Mouse (Mus musculus): ENCODE measurements at regions not wholly inside any gene's neighbourhood (a gene's known extent, or its start where the extent isn't known, plus 50 kb on each side); places are given as distances from the start of the nearest gene placed in this dataset.

GRCm38 (mm10) chr12:26589091-26589490, 120.1 kb downstream of the Cmpk2 start:
- Histone ChIP-seq H3K36me3 (ENCODE audit: control insufficient read depth, insufficient read depth, low read length) (no peaks in the 10 kb centered on the region), H3K27me3 (ENCODE audit: control insufficient read depth, insufficient read depth, low read length) (no peaks in the 10 kb centered on the region), H3K4me2 (ENCODE audit: low read depth, severe bottlenecking) (no peak overlapping the region), H3K27ac (replicated peaks; ENCODE audit: low read depth, low read length) (no peak overlapping the region), H3K4me1 (ENCODE audit: control insufficient read depth, insufficient read depth, low read length) (no peaks in the 10 kb centered on the region), H3K9ac (ENCODE audit: low read length) (no peak overlapping the region), H3K9me3 (ENCODE audit: control insufficient read depth, low read length) (no peaks in the 10 kb centered on the region), H3K4me3 (ENCODE audit: low read depth, low read length) (no peak overlapping the region)
- ATAC-seq (ENCODE audit: insufficient number of reproducible peaks, low FRiP score, low TSS enrichment, low read depth) (no peak), DNase-seq (ENCODE audit: low spot score) (no peak)

- Histone ChIP-seq H3K4me1 (ENCODE audit: control insufficient read depth, insufficient read depth, low read length) (no peaks in the 10 kb centered on the region), H3K4me2 (ENCODE audit: low read depth, severe bottlenecking) (no peak overlapping the region), H3K9ac (ENCODE audit: low read length) (no peak overlapping the region), H3K4me3 (ENCODE audit: low read depth, low read length) (no peak overlapping the region), H3K36me3 (ENCODE audit: control insufficient read depth, insufficient read depth, low read length) (no peaks in the 10 kb centered on the region), H3K9me3 (ENCODE audit: control insufficient read depth, low read length) (no peaks in the 10 kb centered on the region), H3K27me3 (ENCODE audit: control insufficient read depth, insufficient read depth, low read length) (no peaks in the 10 kb centered on the region), H3K27ac (replicated peaks; ENCODE audit: low read depth, low read length) (no peak overlapping the region)
- DNase-seq (ENCODE audit: low spot score) (no peak), ATAC-seq (ENCODE audit: insufficient number of reproducible peaks, low FRiP score, low TSS enrichment, low read depth) (no peak)
- 91% methylated on average over 6 of the region's 6 CpGs for WGBS
These were observed 108.4 kb downstream of the Cmpk2 start for GRCm38 (mm10) chr12:26577438-26577837.

- no peaks in the 10 kb centered on the region for H3K27me3 ChIP-seq (ENCODE audit: control insufficient read depth, insufficient read depth, low read length)
- no peak overlapping the region for H3K9ac ChIP-seq (ENCODE audit: low read length)
- H3K27ac ChIP-seq (replicated peaks; ENCODE audit: low read depth, low read length) = no peak overlapping the region
- WGBS = 86% methylated on average over 7 of the region's 7 CpGs
- H3K9me3 ChIP-seq (ENCODE audit: control insufficient read depth, low read length) = no peaks in the 10 kb centered on the region
- no peak overlapping the region for H3K4me3 ChIP-seq (ENCODE audit: low read depth, low read length)
- H3K4me1 ChIP-seq (ENCODE audit: control insufficient read depth, insufficient read depth, low read length) = no peaks in the 10 kb centered on the region
- H3K36me3 ChIP-seq (ENCODE audit: control insufficient read depth, insufficient read depth, low read length) = no peaks in the 10 kb centered on the region
- no peak overlapping the region for H3K4me2 ChIP-seq (ENCODE audit: low read depth, severe bottlenecking)
- DNase-seq (ENCODE audit: low spot score) (no peak), ATAC-seq (ENCODE audit: insufficient number of reproducible peaks, low FRiP score, low TSS enrichment, low read depth) (no peak)
These were observed 102.6 kb downstream of the Cmpk2 start for GRCm38 (mm10) chr12:26571602-26572001.

- 92% methylated on average over 4 of the region's 4 CpGs for WGBS
These were observed 98.4 kb downstream of the Cmpk2 start for GRCm38 (mm10) chr12:26567435-26567834.

GRCm38 (mm10) chr12:26562858-26563257, 93.9 kb downstream of the Cmpk2 start:
- Histone ChIP-seq H3K27ac (replicated peaks; ENCODE audit: low read depth, low read length) (no peak overlapping the region), H3K4me3 (ENCODE audit: low read depth, low read length) (no peak overlapping the region), H3K36me3 (ENCODE audit: control insufficient read depth, insufficient read depth, low read length) (no peaks in the 10 kb centered on the region), H3K9ac (ENCODE audit: low read length) (no peak overlapping the region), H3K9me3 (ENCODE audit: control insufficient read depth, low read length) (no peaks in the 10 kb centered on the region), H3K4me1 (ENCODE audit: control insufficient read depth, insufficient read depth, low read length) (no peaks in the 10 kb centered on the region), H3K4me2 (ENCODE audit: low read depth, severe bottlenecking) (no peak overlapping the region), H3K27me3 (ENCODE audit: control insufficient read depth, insufficient read depth, low read length) (no peaks in the 10 kb centered on the region)
- DNase-seq (ENCODE audit: low spot score) = no peak
- 81% methylated on average over 6 of the region's 6 CpGs for WGBS
- ATAC-seq (ENCODE audit: insufficient number of reproducible peaks, low FRiP score, low TSS enrichment, low read depth) = no peak

More at GRCm38 (mm10) chr12:26567435-26567834, 98.4 kb downstream of the Cmpk2 start:
- Histone ChIP-seq H3K9ac (ENCODE audit: low read length) (no peak overlapping the region), H3K27ac (replicated peaks; ENCODE audit: low read depth, low read length) (no peak overlapping the region), H3K27me3 (ENCODE audit: control insufficient read depth, insufficient read depth, low read length) (no peaks in the 10 kb centered on the region), H3K9me3 (ENCODE audit: control insufficient read depth, low read length) (no peaks in the 10 kb centered on the region), H3K4me2 (ENCODE audit: low read depth, severe bottlenecking) (no peak overlapping the region), H3K4me3 (ENCODE audit: low read depth, low read length) (no peak overlapping the region), H3K36me3 (ENCODE audit: control insufficient read depth, insufficient read depth, low read length) (no peaks in the 10 kb centered on the region), H3K4me1 (ENCODE audit: control insufficient read depth, insufficient read depth, low read length) (no peaks in the 10 kb centered on the region)
- no peak for DNase-seq (ENCODE audit: low spot score)
- ATAC-seq (ENCODE audit: insufficient number of reproducible peaks, low FRiP score, low TSS enrichment, low read depth) = no peak

GRCm38 (mm10) chr12:26559560-26559959, 90.6 kb downstream of the Cmpk2 start:
- Histone ChIP-seq H3K9ac (ENCODE audit: low read length) (no peak overlapping the region), H3K27ac (replicated peaks; ENCODE audit: low read depth, low read length) (no peak overlapping the region), H3K27me3 (ENCODE audit: control insufficient read depth, insufficient read depth, low read length) (no peaks in the 10 kb centered on the region), H3K4me2 (ENCODE audit: low read depth, severe bottlenecking) (no peak overlapping the region), H3K4me1 (ENCODE audit: control insufficient read depth, insufficient read depth, low read length) (peaks cover 5% of the 10 kb centered on the region; the same call in 1 of the 2 replicates), H3K4me3 (ENCODE audit: low read depth, low read length) (no peak overlapping the region), H3K9me3 (ENCODE audit: control insufficient read depth, low read length) (no peaks in the 10 kb centered on the region), H3K36me3 (ENCODE audit: control insufficient read depth, insufficient read depth, low read length) (no peaks in the 10 kb centered on the region)
- no peak for DNase-seq (ENCODE audit: low spot score)
- ATAC-seq (ENCODE audit: insufficient number of reproducible peaks, low FRiP score, low TSS enrichment, low read depth) = no peak
- 61% methylated on average over 3 of the region's 3 CpGs for WGBS

- Histone ChIP-seq H3K9me3 (ENCODE audit: control insufficient read depth, low read length) (no peaks in the 10 kb centered on the region), H3K4me3 (ENCODE audit: low read depth, low read length) (no peak overlapping the region), H3K4me1 (ENCODE audit: control insufficient read depth, insufficient read depth, low read length) (peaks cover 5% of the 10 kb centered on the region; the same call in 1 of the 2 replicates), H3K36me3 (ENCODE audit: control insufficient read depth, insufficient read depth, low read length) (no peaks in the 10 kb centered on the region), H3K27ac (replicated peaks; ENCODE audit: low read depth, low read length) (no peak overlapping the region), H3K27me3 (ENCODE audit: control insufficient read depth, insufficient read depth, low read length) (no peaks in the 10 kb centered on the region), H3K9ac (ENCODE audit: low read length) (no peak overlapping the region), H3K4me2 (ENCODE audit: low read depth, severe bottlenecking) (no peak overlapping the region)
- WGBS = 5% methylated on average over 4 of the region's 4 CpGs
- no peak for ATAC-seq (ENCODE audit: insufficient number of reproducible peaks, low FRiP score, low TSS enrichment, low read depth)
- no peak for DNase-seq (ENCODE audit: low spot score)
These were observed 88.4 kb downstream of the Cmpk2 start for GRCm38 (mm10) chr12:26557411-26557810.

- Histone ChIP-seq H3K9ac (ENCODE audit: low read length) (no peak overlapping the region), H3K4me1 (ENCODE audit: control insufficient read depth, insufficient read depth, low read length) (no peaks in the 10 kb centered on the region), H3K27ac (replicated peaks; ENCODE audit: low read depth, low read length) (no peak overlapping the region), H3K4me3 (ENCODE audit: low read depth, low read length) (no peak overlapping the region), H3K36me3 (ENCODE audit: control insufficient read depth, insufficient read depth, low read length) (no peaks in the 10 kb centered on the region), H3K4me2 (ENCODE audit: low read depth, severe bottlenecking) (no peak overlapping the region), H3K27me3 (ENCODE audit: control insufficient read depth, insufficient read depth, low read length) (no peaks in the 10 kb centered on the region), H3K9me3 (ENCODE audit: control insufficient read depth, low read length) (no peaks in the 10 kb centered on the region; the same call in 1 of the 2 replicates)
- 43% methylated on average over 10 of the region's 10 CpGs for WGBS
- no peak for ATAC-seq (ENCODE audit: insufficient number of reproducible peaks, low FRiP score, low TSS enrichment, low read depth)
- DNase-seq (ENCODE audit: low spot score) = no peak
These were observed 82.3 kb downstream of the Cmpk2 start for GRCm38 (mm10) chr12:26551168-26551926.

- no peaks in the 10 kb centered on the region for H3K36me3 ChIP-seq (ENCODE audit: control insufficient read depth, insufficient read depth, low read length)
- no peak for ATAC-seq (ENCODE audit: insufficient number of reproducible peaks, low FRiP score, low TSS enrichment, low read depth)
- H3K4me1 ChIP-seq (ENCODE audit: control insufficient read depth, insufficient read depth, low read length) = no peaks in the 10 kb centered on the region
- no peak overlapping the region for H3K4me2 ChIP-seq (ENCODE audit: low read depth, severe bottlenecking)
- 39% methylated on average over 1 of the region's 1 CpGs for WGBS
- no peak overlapping the region for H3K27ac ChIP-seq (replicated peaks; ENCODE audit: low read depth, low read length)
- H3K9me3 ChIP-seq (ENCODE audit: control insufficient read depth, low read length) = no peaks in the 10 kb centered on the region; the same call in 1 of the 2 replicates
- H3K4me3 ChIP-seq (ENCODE audit: low read depth, low read length) = no peak overlapping the region
- no peak for DNase-seq (ENCODE audit: low spot score)
- H3K9ac ChIP-seq (ENCODE audit: low read length) = no peak overlapping the region
- no peaks in the 10 kb centered on the region for H3K27me3 ChIP-seq (ENCODE audit: control insufficient read depth, insufficient read depth, low read length)
These were observed 78.5 kb downstream of the Cmpk2 start for GRCm38 (mm10) chr12:26547466-26547865.

All from limb, embryonic 11.5 days (tissue).